Mouse (Mus musculus) E14TG2a.4 (cell line): Measurements from ENCODE around the gene Atp2b1.

ENCODE experiments used
- CTCF ChIP-seq: conservative IDR thresholded peaks from 2 replicates; pipeline ENCODE4 v1.5.1; 2014; ENCODE audit warnings: low read length
- NANOG ChIP-seq: IDR thresholded peaks from 2 replicates; pipeline ENCODE4 v1.6.1; 2014; ENCODE audit warnings: borderline replicate concordance, low read length, mixed read lengths
- POU5F1 ChIP-seq: IDR thresholded peaks from 2 replicates; pipeline ENCODE4 v1.6.1; 2014; ENCODE audit warnings: low read length, borderline replicate concordance

DNA sequence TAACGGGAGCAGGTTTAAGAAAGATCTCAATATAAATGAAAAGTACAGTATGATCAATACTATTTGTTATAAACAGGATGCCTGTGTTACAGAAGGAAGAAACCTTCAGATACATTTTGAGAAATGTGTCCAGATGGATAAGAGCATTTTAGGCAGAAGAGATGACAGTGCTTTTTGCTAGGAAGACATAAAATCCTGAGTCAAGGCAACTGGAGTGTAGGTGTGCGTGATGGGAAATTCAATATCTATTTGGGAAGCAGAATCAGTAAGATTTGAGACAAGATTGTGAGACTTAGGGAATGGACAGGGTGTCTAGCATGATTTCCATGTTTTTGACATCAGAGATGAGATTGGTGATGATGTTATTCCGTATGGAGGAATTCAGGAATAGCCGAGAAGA is 22.8 kb upstream of the Atp2b1 start:
- TF ChIP-seq CTCF (no peak), NANOG (no peak), POU5F1 (no peak)
